Comparison of ENCODE assay signal across 14 mouse cellular contexts in the genomic region with DNA sequence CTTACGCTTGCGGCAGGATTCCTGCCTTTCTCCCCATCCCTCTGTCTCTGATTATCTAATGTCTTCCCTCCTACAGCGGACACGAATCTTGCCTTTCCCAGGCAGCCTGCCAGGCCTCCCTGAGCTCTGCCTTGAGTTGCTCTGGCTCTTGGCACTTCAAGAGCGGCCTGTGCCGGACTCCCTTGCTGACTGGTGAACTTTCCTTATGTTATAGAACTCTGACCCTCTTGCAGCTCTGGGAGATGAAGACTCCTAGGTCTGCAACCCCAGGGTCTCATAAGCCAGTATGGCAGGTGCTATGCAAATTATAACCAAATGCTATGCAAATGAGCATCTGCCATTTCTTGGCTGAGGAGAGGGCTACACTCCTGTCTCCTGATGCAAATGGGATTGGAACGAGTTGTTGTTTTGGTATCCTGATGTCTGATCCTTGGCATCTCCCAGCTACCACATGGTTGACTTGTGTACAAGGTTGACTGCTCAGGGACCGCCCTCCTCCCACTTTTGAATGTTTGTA. TPM values are rescaled to one million over a fixed set of nuclear protein-coding genes. Genes with fewer than 3 reads are reported as not detected.
DNase-seq lines count a peak whose midpoint lies in the region; ATAC-seq and TF ChIP-seq lines count a peak whose summit lies in the region.
"Had no signal": no experiment of that assay in that cellular context is flagged by ENCODE, and none has a peak within 500 bp of the region (broad histone marks: within the 10 kb centered on the region; RNA-seq: fewer than 3 reads in every experiment).

No protein-coding gene starts in this region.

- 0 out of 2 replicates have a peak overlapping the region, but pooled peaks have one; percentile 7 for H3K4me2 ChIP-seq in forebrain, embryonic 13.5 days
- no peak overlapping the region for H3K4me2 ChIP-seq in hindbrain, postnatal 0 days (ENCODE audit: low read depth, low read length)
- no peak overlapping the region for H3K4me2 ChIP-seq in midbrain, postnatal 0 days (ENCODE audit: low read depth, low read length, poor library complexity, severe bottlenecking)
- no peak overlapping the region for H3K4me2 ChIP-seq in intestine, postnatal 0 days (replicated peaks; ENCODE audit: low read depth)
- H3K4me2 ChIP-seq: liver, embryonic 12.5 days had no signal

- H3K36me3 ChIP-seq in forebrain, embryonic 13.5 days (ENCODE audit: poor library complexity, severe bottlenecking), result no peaks in the 10 kb centered on the region; the same call in 1 of the 2 replicates
- H3K36me3 ChIP-seq in forebrain, embryonic 10.5 days (replicated peaks), result no peaks in the 10 kb centered on the region
- H3K36me3 ChIP-seq in hindbrain, postnatal 0 days (ENCODE audit: insufficient read depth, low read length), result no peaks in the 10 kb centered on the region
- peaks cover 7% of the 10 kb centered on the region; the same call in 1 of the 2 replicates for H3K36me3 ChIP-seq in midbrain, postnatal 0 days (ENCODE audit: insufficient read depth, low read length)
- H3K36me3 ChIP-seq in heart, embryonic 10.5 days, result 0 out of 2 replicates have a peak, but pooled peaks cover 4% of the 10 kb centered on the region
- no peaks in the 10 kb centered on the region for H3K36me3 ChIP-seq in intestine, postnatal 0 days (ENCODE audit: control insufficient read depth, insufficient read depth)
- H3K36me3 ChIP-seq: liver, embryonic 12.5 days had no signal

- H3K9me3 ChIP-seq in forebrain, embryonic 13.5 days (replicated peaks), result no peaks in the 10 kb centered on the region
- no peaks in the 10 kb centered on the region for H3K9me3 ChIP-seq in forebrain, embryonic 10.5 days
- H3K9me3 ChIP-seq in hindbrain, postnatal 0 days (ENCODE audit: low read length), result no peaks in the 10 kb centered on the region
- no peaks in the 10 kb centered on the region for H3K9me3 ChIP-seq in midbrain, postnatal 0 days (ENCODE audit: low read length)
- H3K9me3 ChIP-seq in heart, embryonic 10.5 days, result no peaks in the 10 kb centered on the region
- no peaks in the 10 kb centered on the region for H3K9me3 ChIP-seq in intestine, postnatal 0 days (ENCODE audit: control insufficient read depth)
- H3K9me3 ChIP-seq: liver, embryonic 12.5 days had no signal

- no peak for DNase-seq in forebrain, embryonic 10.5 days (ENCODE audit: extremely low spot score, low spot score)
- DNase-seq in cerebellum, adult 9-11 months, result peak; percentile 66
- peak; percentile 80 for DNase-seq in hindbrain, postnatal 0 days (ENCODE audit: low spot score)
- peak; percentile 87 for DNase-seq in midbrain, postnatal 0 days (ENCODE audit: low spot score)
- DNase-seq in ovary, adult 18-20 months (ENCODE audit: low spot score), result no peak
- DNase-seq in heart, embryonic 10.5 days (ENCODE audit: low spot score), result no peak
- DNase-seq: embryo, embryonic 11 days; heart, adult 11 months; kidney, adult 18-20 months had no signal

- peak overlapping the region; percentile 85 for H3K27ac ChIP-seq in forebrain, embryonic 13.5 days
- H3K27ac ChIP-seq in forebrain, embryonic 10.5 days, result no peak overlapping the region
- peak overlapping the region; percentile 33; the same call in 1 of the 2 replicates for H3K27ac ChIP-seq in hindbrain, postnatal 0 days
- no peak overlapping the region for H3K27ac ChIP-seq in midbrain, postnatal 0 days (ENCODE audit: low read depth, low read length)
- no peak overlapping the region for H3K27ac ChIP-seq in heart, embryonic 10.5 days
- no peak overlapping the region for H3K27ac ChIP-seq in intestine, postnatal 0 days (ENCODE audit: low read depth, low read length)
- H3K27ac ChIP-seq: liver, embryonic 12.5 days had no signal

- no peaks in the 10 kb centered on the region for H3K27me3 ChIP-seq in forebrain, embryonic 13.5 days
- H3K27me3 ChIP-seq in forebrain, embryonic 10.5 days (ENCODE audit: poor library complexity, severe bottlenecking), result peaks cover 24% of the 10 kb centered on the region
- H3K27me3 ChIP-seq in hindbrain, postnatal 0 days (ENCODE audit: insufficient read depth, low read length), result no peaks in the 10 kb centered on the region
- no peaks in the 10 kb centered on the region for H3K27me3 ChIP-seq in midbrain, postnatal 0 days (ENCODE audit: insufficient read depth, low read length)
- peaks cover 60% of the 10 kb centered on the region for H3K27me3 ChIP-seq in heart, embryonic 10.5 days (ENCODE audit: insufficient read depth, poor library complexity, severe bottlenecking)
- no peaks in the 10 kb centered on the region for H3K27me3 ChIP-seq in intestine, postnatal 0 days (replicated peaks; ENCODE audit: control insufficient read depth, insufficient read depth, low read length)

- WGBS in forebrain, embryonic 13.5 days, result 66% methylated on average over 8 of the region's 8 CpGs
- WGBS in forebrain, embryonic 10.5 days, result 86% methylated on average over 8 of the region's 8 CpGs
- WGBS in hindbrain, postnatal 0 days, result 34% methylated on average over 8 of the region's 8 CpGs
- WGBS in midbrain, postnatal 0 days, result 61% methylated on average over 8 of the region's 8 CpGs
- 81% methylated on average over 8 of the region's 8 CpGs for WGBS in heart, embryonic 10.5 days
- WGBS in intestine, postnatal 0 days, result 79% methylated on average over 8 of the region's 8 CpGs

- H3K4me3 ChIP-seq in forebrain, embryonic 13.5 days, result no peak overlapping the region
- H3K4me3 ChIP-seq in forebrain, embryonic 10.5 days, result no peak overlapping the region
- no peak overlapping the region for H3K4me3 ChIP-seq in hindbrain, postnatal 0 days (ENCODE audit: low read length)
- no peak overlapping the region for H3K4me3 ChIP-seq in midbrain, postnatal 0 days (ENCODE audit: low read depth, low read length)
- H3K4me3 ChIP-seq in heart, embryonic 10.5 days, result no peak overlapping the region
- no peak overlapping the region for H3K4me3 ChIP-seq in intestine, postnatal 0 days (ENCODE audit: low read depth, low read length)
- H3K4me3 ChIP-seq: liver, embryonic 12.5 days; megakaryocyte, embryonic 14.5 days had no signal

- H3K9ac ChIP-seq in forebrain, embryonic 13.5 days, result no peak overlapping the region
- no peak overlapping the region for H3K9ac ChIP-seq in hindbrain, postnatal 0 days (replicated peaks; ENCODE audit: low read length)
- H3K9ac ChIP-seq in midbrain, postnatal 0 days (replicated peaks; ENCODE audit: low read length, poor library complexity, severe bottlenecking), result no peak overlapping the region
- no peak overlapping the region for H3K9ac ChIP-seq in intestine, postnatal 0 days (ENCODE audit: low read depth, low read length)
- H3K9ac ChIP-seq: liver, embryonic 12.5 days had no signal

- peaks cover 36% of the 10 kb centered on the region for H3K4me1 ChIP-seq in forebrain, embryonic 13.5 days
- peaks cover 17% of the 10 kb centered on the region for H3K4me1 ChIP-seq in forebrain, embryonic 10.5 days
- H3K4me1 ChIP-seq in hindbrain, postnatal 0 days (ENCODE audit: insufficient read depth, low read length), result peaks cover 19% of the 10 kb centered on the region
- H3K4me1 ChIP-seq in midbrain, postnatal 0 days (ENCODE audit: insufficient read depth, low read length), result no peaks in the 10 kb centered on the region
- H3K4me1 ChIP-seq in heart, embryonic 10.5 days, result peaks cover 36% of the 10 kb centered on the region
- no peaks in the 10 kb centered on the region for H3K4me1 ChIP-seq in intestine, postnatal 0 days (replicated peaks; ENCODE audit: control insufficient read depth, insufficient read depth, low read length)

- TF ChIP-seq CTCF in hindbrain, postnatal 0 days (IDR thresholded peaks at IDR 0.05; ENCODE audit: low read depth), result no peak
- TF ChIP-seq CTCF in midbrain, postnatal 0 days (IDR thresholded peaks at IDR 0.05), result no peak
- TF ChIP-seq CTCF in intestine, postnatal 0 days (IDR thresholded peaks at IDR 0.05; ENCODE audit: low read depth), result no peak

- ATAC-seq in forebrain, embryonic 13.5 days, result peak; percentile 72
- ATAC-seq in hindbrain, postnatal 0 days, result peak; percentile 46
- no peak for ATAC-seq in midbrain, postnatal 0 days (ENCODE audit: low FRiP score)
- ATAC-seq in intestine, postnatal 0 days, result no peak
- ATAC-seq: liver, embryonic 12.5 days had no signal

RNA-seq across cellular contexts. Expression of a gene that starts 2.6 kb away (rescaled TPM):
- 1.1 and 2.6 TPM in 2 replicates for polyA plus RNA-seq in forebrain, embryonic 13.5 days (2015; fragmentation: Nextera tagmentation; extraction: Ambion mirVana)
- polyA plus RNA-seq in forebrain, embryonic 10.5 days (2016; fragmentation: Nextera tagmentation; extraction: Ambion mirVana), result 0.12 and 0.54 TPM in 2 replicates
- total RNA-seq in hindbrain, postnatal 0 days (2014; rRNA removed), result 13.2 and 18.7 TPM in 2 replicates
- 2.4 and 3.0 TPM in 2 replicates for polyA plus RNA-seq in hindbrain, postnatal 0 days (2015; fragmentation: Nextera tagmentation; extraction: Ambion mirVana)
- total RNA-seq in midbrain, postnatal 0 days (2014; rRNA removed), result 14.4 and 26.2 TPM in 2 replicates
- polyA plus RNA-seq in midbrain, postnatal 0 days (2015; fragmentation: Nextera tagmentation; extraction: Ambion mirVana), result 2.7 and 2.9 TPM in 2 replicates
- 3.2 and 7.2 TPM in 2 replicates for polyA plus RNA-seq in heart, embryonic 10.5 days (2016; fragmentation: Nextera tagmentation; extraction: Ambion mirVana)
- 0.21 and 0.24 TPM in 2 replicates for polyA plus RNA-seq in intestine, postnatal 0 days (2015; fragmentation: Nextera tagmentation; extraction: Ambion mirVana)
- polyA plus RNA-seq: C2C12; liver, embryonic 12.5 days had no signal

Comparison
In these comparisons a context has a peak if more than half of its experiments do, and no peak if none do; other contexts are left out.
1. H3K27ac ChIP-seq: peak in forebrain, embryonic 13.5 days (single experiment) and hindbrain, postnatal 0 days (single experiment); none in forebrain, embryonic 10.5 days (single experiment), midbrain, postnatal 0 days (single experiment), heart, embryonic 10.5 days (single experiment) and intestine, postnatal 0 days (single experiment).
2. ATAC-seq: peak in forebrain, embryonic 13.5 days (single experiment) and hindbrain, postnatal 0 days (single experiment); none in midbrain, postnatal 0 days (single experiment) and intestine, postnatal 0 days (single experiment).
3. DNase-seq: peak in cerebellum, adult 9-11 months (single experiment), hindbrain, postnatal 0 days (single experiment) and midbrain, postnatal 0 days (single experiment); none in forebrain, embryonic 10.5 days (single experiment), ovary, adult 18-20 months (single experiment) and heart, embryonic 10.5 days (single experiment).